Mouse (Mus musculus): ENCODE measurements around the gene Scd1. TPM values are rescaled to one million over a fixed set of nuclear protein-coding genes. Genes with fewer than 3 reads are reported as not detected.

Scd1 gene
- total RNA-seq, 2 experiments from 2014 or later, result 17.3 to 33.1 TPM

DNA sequence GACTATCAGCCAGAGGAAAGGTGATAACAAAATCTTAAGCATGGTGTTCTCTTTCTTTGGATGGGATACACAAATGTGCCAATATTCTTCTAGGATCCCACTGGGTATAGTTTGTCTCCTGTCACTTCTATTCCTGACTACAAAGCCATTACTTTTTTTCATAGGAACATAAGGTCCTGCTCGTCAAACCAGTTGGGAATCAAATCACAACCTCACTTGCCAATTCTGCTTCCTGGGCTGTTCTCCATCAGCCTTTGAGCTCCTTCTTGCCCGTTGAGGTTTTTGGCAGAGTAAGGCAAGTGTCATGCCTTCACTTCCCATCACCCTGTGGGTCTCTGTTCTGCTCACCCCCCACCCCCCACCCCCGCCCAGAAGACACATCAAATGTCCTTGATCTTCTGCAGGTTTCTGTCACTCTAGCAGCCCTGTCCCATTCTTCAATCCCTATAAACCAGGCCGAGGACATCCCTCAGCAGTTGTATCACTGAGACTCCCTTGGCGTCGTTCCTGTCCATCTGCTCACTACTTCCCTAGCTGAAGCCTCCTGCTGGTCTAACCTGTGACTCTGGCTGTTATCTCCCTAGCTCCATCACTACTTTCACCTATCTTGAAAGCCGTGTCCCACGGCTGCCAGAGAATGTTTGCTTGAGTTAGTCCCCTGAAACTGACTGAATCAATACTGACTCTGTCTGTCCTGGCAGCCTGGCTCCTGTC is 7.0 kb downstream of the Scd1 start:
- ATAC-seq (replicated peaks; ENCODE audit: low FRiP score, poor library complexity, severe bottlenecking), result no peak

DNA sequence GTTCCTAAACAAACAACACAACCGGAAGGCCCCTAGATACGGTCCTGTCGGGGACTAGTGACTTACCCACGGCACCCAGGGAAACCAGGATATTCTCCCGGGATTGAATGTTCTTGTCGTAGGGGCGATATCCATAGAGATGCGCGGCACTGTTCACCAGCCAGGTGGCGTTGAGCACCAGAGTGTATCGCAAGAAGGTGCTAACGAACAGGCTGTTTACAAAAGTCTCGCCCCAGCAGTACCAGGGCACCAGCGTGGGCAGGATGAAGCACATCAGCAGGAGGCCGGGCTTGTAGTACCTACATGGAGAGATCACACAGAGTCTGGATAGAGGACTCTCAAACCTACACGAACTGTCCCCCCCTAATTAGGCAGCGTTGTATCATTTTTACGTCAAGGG is 7.6 kb downstream of the Scd1 start:
- no peak for ATAC-seq (replicated peaks; ENCODE audit: low FRiP score, poor library complexity, severe bottlenecking)

DNA sequence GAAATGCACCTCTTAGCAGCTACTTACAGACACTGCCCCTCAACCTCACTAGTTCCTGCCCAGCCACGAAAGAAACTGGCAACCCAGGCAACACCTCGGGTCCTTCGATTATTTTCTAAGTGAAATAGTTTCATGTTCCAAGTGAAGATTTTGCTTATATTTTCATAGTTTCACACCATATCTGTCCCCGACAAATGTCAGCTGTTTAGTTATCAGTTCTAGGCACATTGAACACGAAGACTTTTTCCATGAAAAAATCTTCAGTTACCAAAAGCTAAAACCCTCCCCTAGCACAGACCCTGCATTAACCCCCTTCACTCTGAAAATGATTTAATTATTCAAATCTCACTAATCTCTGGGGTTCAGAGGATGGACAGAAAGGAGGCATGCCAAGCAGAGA is 10.9 kb downstream of the Scd1 start:
- peak; percentile 31; the same call in 1 of the 2 replicates for ATAC-seq (replicated peaks; ENCODE audit: low FRiP score, poor library complexity, severe bottlenecking)

DNA sequence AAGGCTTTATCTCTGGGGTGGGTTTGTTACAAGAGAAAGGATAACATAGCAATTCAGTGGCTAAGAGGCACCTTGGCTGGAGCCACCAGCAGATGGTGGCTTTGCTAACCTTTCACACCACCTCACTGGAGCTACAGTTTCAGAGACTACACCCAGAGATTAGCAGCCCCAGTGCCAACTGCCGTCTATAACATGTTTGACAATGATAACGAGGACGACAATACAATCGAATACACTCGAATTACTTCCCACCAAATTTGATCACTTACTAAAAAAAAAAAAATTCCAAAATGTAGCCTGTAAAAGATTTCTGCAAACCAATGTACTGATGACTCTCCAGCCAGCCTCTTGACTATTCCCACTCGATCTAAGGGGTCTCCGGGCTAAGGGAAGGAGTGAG is 12.7 kb downstream of the Scd1 start:
- peak; percentile 81 for ATAC-seq (replicated peaks; ENCODE audit: low FRiP score, poor library complexity, severe bottlenecking)

DNA sequence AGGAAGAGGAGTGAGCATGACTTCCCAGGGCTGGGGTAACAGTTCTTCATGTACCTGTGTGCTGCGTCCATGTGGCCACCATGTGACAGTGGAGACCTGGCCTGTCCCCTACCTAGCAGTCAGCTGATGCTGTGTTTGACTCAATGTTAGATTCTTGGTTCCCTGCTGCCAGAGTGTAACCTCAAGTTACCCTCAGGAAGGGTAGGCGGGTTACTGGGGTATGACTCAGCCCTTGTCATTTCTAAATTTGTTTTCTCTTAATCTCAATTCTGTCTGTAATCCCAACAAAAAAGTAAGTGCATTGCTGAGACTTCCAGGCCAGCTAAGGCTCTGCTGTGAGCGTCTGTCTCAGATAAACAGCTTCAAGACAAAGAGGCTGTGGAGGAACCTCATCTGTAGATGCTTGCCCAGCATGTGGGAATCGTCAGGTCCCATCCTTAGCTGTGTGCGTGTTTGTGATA is 13.7 kb downstream of the Scd1 start:
- ATAC-seq (replicated peaks; ENCODE audit: low FRiP score, poor library complexity, severe bottlenecking), result 0 out of 2 replicates have a peak, but pooled peaks have one; percentile 1

DNA sequence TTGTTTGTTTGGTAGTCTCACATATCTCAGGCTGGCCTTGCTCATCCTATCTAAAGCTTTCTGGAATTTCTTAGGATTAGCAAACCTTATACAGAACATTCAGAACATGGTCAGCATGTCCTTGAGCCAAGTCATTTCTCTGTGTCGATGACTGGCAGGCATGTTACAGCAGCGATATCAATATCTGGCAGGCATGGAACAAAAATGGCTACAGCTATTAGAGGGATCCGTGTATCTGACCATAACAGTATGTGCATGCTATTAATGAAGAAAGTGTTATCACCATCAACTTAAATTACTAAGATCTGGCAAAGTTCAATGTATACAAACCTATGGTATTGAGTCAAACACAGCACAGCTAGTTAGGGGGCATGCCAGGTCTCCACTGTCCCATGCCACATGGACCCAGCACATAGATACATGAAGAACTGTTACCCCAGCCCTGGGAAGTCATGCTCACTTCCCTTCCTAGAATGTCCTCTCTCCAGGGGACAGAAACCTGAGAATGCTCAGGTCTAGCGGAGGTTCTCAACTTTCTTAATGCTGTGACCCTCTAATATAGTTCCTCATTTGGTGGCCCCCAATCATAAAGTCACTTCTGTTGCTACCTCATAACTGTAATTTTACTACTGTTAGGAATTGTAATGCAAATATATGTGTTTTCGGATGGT is 15.2 kb downstream of the Scd1 start:
- no peak for ATAC-seq (replicated peaks; ENCODE audit: low FRiP score, poor library complexity, severe bottlenecking)

DNA sequence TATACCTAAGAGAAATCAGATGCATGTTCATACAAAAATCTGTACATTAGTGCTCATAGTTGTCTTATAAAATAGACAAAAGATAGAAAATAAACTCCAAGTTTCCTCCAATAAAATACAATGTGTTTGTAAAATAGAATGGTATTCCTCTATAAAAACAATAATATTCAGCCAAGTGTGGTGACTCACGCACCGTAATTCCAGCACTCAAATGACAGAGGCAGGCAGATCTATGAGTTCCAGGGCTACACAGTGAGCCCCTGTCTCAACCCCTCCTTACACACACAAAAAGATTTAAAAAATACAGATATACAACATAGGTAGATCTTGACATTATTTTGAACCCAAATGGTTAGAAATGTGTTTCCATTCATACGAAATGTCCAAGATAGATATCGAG is 15.8 kb downstream of the Scd1 start:
- no peak for ATAC-seq (replicated peaks; ENCODE audit: low FRiP score, poor library complexity, severe bottlenecking)

DNA sequence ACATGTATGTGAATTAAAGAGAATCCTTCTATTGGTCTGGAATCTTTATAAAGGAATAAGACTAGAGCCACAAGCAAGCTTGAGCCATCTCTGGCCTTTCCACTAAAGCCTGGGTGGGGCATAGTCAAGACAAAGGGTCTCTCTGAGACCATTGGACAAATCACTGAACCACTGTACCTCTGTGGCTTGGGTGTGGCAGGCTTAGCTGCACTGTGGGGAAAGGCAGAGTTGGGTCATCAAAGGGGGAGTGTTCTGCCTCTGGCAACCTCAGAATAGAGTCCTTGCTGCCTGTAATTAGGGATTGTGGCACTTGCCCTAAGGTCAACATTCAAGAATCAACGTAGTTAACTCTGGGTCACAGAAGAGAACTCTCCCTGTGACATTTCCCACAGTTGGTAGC is 18.2 kb downstream of the Scd1 start:
- no peak for ATAC-seq (replicated peaks; ENCODE audit: low FRiP score, poor library complexity, severe bottlenecking)

DNA sequence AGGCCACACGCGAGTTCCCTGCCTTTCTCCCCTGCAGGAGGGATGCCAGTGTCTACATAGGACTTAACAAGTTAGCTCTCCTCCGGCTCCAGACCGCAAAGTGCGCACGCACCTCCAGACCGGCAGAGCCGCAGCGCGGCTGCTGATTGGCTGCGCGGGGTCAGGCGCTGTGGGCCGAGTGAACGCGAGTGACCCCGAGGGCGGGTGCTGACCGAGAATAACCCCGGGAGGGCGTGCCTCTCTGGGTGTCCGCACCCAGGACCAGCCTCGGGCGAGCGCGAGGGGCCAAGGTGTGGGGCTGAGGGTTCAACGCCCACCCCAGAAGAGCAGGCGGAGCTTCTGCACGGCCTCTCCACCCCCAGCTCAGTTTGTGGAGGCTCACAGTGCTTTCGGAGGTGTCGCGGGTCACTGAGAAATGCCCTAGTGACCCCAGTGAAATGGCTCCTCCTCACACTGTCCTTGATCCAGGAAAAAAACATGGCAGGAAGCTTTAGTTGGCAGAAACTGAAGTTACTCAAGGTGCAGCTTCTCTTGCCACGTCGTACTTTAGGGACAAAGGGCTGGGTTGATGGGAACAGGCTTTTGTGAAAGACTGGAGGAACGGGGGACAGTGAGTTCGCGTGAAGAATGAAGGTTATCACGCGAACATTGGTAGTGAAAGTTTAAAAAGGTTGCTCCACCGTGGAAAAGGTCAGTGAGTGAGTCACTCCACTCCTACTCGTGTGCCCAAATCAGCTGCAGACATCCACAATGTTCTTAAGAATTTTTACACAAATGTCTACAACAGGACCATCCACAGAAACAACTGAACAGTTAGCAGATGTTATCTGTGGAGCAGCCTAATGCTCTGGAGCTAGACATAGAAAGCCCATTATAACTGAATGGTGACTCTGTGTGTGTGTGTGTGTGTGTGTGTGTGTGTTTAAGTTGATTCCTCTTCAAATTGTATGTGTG is 18.9 kb downstream of the Scd1 start:
- ATAC-seq (replicated peaks; ENCODE audit: low FRiP score, poor library complexity, severe bottlenecking), result peak; percentile 94

DNA sequence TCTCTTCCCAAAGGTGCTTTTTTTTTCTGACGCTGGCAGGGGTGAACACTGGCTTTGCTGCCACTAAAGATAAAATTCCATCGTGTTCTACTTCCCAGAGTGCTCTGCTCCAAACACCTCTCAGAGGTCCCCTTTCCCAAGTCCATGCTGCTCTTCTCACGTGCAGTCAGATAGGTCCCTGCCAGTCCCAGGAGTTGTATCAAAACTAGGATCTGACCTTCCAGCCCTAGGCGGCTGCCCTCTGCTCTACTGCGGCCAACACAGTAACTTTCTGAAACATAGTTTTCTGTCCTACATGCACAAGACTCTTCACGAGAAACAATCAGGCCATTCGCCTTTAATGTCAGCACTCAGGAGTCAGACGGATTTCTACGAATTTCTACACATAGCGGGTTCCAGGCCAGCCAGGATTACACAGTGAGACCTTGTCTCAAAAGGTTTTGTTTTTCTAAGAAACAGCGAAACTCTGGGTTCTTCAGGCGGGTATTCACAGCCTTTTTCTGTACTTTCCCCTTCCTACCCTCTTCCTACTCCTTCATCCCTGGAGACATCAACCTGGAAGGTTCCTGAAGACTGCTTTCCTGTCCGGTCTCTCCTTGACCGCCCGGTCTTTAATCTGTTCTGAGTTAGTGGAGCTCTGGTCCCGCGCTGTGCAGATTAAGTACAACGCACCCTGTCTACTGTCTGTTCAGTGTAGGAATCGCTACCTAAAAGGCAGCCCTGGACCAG is 19.8 kb downstream of the Scd1 start:
- peak; percentile 21; the same call in 1 of the 2 replicates for ATAC-seq (replicated peaks; ENCODE audit: low FRiP score, poor library complexity, severe bottlenecking)

DNA sequence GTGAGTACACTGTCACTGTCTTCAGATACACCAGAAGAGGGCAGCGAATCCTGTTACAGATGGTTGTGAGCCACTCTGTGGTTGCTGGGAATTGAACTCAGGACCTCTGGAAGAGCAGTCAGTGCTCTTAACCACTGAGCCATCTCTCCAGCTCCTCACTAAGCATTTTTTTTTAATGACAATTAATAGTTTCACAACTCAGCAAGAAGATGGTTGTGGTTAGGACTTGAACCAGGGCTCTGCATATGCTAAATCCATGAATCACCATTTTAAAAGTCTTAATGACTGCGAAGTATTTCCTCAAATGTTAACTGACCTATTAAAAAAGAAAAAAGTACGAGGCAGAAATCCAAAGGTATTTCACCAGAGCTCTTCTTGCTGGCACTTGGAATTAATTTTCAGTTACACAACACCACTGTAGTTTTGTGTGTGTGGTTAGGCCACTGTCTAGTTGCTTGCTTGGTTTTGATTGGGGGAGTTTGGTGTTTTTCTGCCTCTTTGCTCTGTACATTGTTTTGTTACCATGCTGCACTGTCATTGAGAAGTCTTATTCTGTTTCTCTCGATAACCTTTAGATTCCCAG is 20.5 kb downstream of the Scd1 start:
- ATAC-seq (replicated peaks; ENCODE audit: low FRiP score, poor library complexity, severe bottlenecking), result no peak

DNA sequence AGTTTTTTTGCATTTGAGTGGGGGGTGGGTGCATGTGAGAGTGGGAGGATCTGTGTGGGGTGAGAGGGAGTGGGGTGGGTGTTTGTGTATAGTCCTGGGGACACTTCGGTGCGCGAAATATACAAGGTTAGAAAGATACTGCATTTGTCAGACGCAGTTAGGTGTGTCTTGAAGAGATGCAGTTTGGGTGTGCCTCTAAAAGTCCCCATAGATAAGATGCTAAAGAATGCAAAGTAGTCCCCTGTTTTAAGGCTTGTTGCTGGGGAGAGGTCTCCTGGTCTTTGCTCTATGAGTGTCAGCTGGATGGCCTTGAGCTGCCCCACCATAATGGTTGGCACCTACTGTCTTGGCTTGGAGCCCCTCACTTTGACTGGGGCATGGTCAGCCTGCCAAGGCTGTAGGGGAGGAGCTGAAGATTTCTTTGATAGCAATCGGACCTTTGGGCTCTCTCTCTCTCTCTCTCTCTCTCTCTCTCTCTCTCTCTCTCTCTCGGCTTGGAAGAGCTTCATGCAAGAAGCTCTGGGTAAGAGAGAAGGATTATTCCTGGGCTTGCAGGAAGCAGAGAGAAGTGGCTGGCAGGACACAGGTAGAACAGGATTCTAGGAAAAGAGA is 21.7 kb downstream of the Scd1 start:
- no peak for ATAC-seq (replicated peaks; ENCODE audit: low FRiP score, poor library complexity, severe bottlenecking)

DNA sequence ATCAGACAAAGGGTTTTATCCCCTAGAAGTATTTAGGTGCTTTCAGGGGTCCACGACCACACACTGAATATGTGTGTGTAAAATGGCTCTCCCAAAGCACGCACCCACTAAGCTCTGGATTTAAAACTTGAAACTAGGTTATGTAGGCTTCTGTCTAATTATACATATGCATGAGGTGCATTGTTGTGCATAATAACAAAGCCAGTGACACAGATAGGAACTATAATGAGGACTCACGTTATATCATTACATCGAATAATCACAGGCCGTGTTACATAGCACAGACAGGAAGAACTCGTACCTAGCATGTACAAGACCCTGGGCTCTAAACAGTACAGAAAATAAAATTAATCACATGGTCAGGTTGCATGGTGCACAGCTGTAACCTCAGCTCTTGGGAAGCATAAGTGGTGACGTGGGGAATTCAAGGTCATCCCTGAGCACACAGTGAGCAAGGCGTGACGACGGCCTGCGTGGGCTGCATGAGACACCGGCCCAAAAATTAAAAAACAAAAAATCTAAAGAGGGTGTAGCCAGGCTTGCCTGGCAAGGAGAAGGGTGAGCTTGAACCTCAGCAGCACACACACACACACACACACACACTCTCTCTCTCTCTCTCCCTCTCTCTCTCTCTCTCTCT is 24.9 kb downstream of the Scd1 start:
- ATAC-seq (replicated peaks; ENCODE audit: low FRiP score, poor library complexity, severe bottlenecking), result no peak

DNA sequence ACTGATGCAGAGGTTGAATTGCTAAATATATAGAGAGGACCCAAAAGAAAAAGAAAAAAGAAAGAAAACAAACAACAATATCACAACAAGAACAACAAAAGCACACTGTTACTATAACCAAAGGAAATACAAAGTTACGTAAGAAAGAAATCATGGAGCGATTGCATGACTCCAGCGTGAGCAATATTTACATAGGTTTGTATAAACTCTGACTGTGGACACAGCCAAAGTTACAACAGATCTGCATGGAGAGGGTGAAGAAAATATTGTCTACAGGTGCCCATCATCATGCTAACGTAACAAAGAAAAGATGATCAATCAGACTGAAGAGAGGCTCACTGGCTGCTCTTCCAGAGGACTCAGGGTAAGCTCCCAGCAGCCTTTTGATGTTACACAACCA is 27.6 kb downstream of the Scd1 start:
- no peak for ATAC-seq (replicated peaks; ENCODE audit: low FRiP score, poor library complexity, severe bottlenecking)

DNA sequence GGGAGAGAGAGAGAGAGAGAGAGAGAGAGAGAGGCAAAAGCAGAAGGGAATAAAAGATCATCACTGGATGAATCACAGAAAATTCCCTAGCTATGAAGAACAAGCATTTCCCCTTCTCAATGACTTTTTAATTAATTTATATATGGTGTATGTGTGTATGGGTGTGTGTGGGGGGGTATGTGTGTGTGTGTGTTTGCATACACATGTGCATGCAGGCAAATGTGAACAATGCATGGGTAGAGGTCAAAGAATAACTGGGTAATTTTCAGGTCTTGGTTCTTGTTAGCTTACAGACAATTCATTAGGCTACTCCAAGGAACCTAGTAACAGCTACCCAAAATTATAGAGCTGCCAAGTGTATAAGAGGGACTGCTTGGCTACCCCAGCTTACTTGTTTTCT is 28.6 kb downstream of the Scd1 start:
- ATAC-seq (replicated peaks; ENCODE audit: low FRiP score, poor library complexity, severe bottlenecking), result no peak

DNA sequence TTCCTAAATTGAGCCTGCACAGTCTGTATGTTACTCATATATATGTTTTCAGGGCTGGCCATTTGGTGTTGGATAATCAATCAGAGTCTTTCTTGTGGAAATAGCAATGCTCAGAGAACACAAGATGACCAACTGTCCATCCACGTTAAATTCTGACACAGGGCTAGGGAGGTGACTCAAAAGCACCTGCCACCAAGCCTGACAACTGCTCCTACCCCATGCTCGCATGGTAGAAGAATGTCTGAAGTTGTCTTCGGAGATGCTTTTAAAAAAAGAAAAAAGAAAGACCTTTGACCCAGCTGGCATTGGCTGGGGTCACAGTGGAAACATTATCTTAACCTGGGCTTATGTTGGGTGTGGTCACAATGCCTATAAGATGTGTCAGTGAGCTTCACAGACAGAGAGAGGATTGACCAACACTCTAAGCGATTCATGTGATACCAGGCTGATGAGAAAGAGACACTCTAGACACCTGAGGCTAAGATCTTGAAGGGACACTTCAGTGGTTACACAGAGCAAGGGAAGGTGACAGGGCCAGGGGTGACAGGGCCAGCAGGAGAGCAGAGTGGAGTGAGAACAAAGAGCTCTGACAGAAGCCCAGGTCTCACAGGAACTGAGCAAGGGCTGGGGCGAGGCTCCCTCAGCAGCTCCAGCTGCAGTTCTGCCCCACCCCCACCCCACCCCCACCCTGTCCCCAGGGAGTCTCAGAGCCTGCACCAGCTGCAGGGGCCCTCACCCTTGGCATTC is 29.9 kb downstream of the Scd1 start:
- no peak for ATAC-seq (replicated peaks; ENCODE audit: low FRiP score, poor library complexity, severe bottlenecking)

DNA sequence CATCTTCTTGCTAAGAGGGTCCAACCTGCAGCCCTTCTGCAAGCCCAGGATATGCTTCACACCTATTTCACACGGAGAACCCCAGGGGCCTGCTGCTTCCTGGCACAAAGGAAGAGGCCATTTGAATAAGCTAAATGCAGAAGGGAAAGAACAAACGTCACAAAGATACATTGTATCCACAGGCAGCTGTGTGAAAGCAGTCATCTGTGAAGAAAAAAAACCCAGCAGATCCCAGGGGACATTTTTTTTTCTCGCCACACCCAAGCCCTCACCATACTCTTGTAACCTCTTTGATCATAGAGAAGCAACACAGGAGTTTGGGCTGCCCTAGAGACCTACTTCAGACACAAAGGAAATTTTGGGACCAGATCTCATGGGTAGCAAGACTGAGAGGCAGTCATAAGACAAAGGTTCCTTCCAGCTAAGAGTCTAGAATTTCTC is 31.1 kb downstream of the Scd1 start:
- no peak for ATAC-seq (replicated peaks; ENCODE audit: low FRiP score, poor library complexity, severe bottlenecking)

DNA sequence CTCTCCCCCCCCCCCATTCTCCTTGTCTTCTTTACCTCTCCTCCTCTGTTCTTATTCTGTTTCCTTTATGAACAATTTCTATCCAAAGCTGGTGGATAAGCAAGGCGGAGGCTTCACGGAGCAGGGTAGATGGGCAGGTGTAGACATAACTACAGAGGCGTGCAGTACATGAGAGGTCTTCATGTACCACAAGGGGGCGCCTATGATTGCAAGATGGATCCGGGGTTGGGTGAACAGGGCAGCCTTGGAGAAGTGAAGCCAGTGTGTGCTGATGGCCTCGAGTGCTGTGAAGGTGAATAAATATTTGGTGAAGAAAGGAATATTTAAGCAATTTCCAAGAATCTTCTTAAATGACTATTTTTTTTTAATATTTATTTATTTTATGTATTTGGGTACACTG is 34.7 kb downstream of the Scd1 start:
- peak; percentile 88 for ATAC-seq (replicated peaks; ENCODE audit: low FRiP score, poor library complexity, severe bottlenecking)
